Mouse (Mus musculus) heart, postnatal 0 days (tissue): ENCODE measurements around the gene Snph.

ENCODE experiments used
- CTCF ChIP-seq: IDR thresholded peaks from 2 replicates; pipeline ENCODE4 v1.5.1; 2016; ENCODE audit warnings: antibody characterized with exemption, control low read depth, low read depth
- EP300 ChIP-seq: IDR thresholded peaks from 2 replicates; pipeline ENCODE4 v1.6.1; 2016; ENCODE audit warnings: antibody characterized with exemption, low read depth

DNA sequence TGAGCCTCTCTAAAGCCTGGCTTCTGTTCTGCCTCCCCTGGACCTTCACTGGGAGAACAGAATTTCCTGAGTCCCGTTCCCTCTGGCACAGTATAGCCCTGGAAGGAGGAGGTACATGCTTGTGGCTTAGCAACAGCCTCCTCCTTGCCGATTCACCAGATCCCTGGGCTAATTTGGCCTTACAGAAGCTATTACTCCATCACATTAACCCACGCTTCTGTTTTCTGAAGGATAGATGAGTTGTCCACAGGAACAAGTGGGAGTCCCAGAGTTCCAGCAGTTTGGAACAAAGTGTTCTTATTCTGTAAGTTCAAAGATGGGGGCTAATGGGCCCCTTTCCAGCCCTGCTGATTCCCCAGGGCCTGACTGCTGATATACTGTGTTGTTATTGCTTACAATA lies 58.7 kb downstream of the Snph start:
- TF ChIP-seq CTCF (no peak), EP300 (no peak)
